Mouse (Mus musculus) spleen, adult 2 months (tissue): ENCODE data around the gene Pigg. TPM values are rescaled to one million over a fixed set of nuclear protein-coding genes. Genes with fewer than 3 reads are reported as not detected.
"Not testable (repeated sequence)": the region's sequence is repeated elsewhere in the genome, so short reads cannot be mapped to it uniquely, and the experiment has no call there.

Source experiments
- DNase-seq, 2 experiments: peaks; one replicate each; pipeline versions ENCODE4 v3.0.0 to v3.0.0-alpha.2; 2012 to 2021; ENCODE audit warnings: low spot score in 2 of 2, low read depth in 1 of 2
- H3K27ac ChIP-seq: fragments of 200-500 bp; 2 replicates; pipeline ENCODE4 v1.5.1; 2012; ENCODE audit warnings: low read length, inconsistent platforms; ENCODE audit not compliant: insufficient read depth
- H3K27me3 ChIP-seq: fragments of 200-500 bp; 2 replicates; pipeline ENCODE4 v1.6.1; 2012; ENCODE audit warnings: mild to moderate bottlenecking, moderate library complexity, low read length, inconsistent platforms; ENCODE audit not compliant: control insufficient read depth, insufficient read depth
- H3K36me3 ChIP-seq: fragments of 200-500 bp; 2 replicates; pipeline ENCODE4 v1.6.1; 2012; ENCODE audit warnings: mild to moderate bottlenecking, low read length, inconsistent platforms; ENCODE audit not compliant: control insufficient read depth, insufficient read depth
- H3K4me1 ChIP-seq: fragments of 200-500 bp; 2 replicates; pipeline ENCODE4 v1.6.1; 2011; ENCODE audit warnings: inconsistent platforms; ENCODE audit not compliant: control insufficient read depth, insufficient read depth, insufficient read length
- H3K4me3 ChIP-seq: fragments of 200-500 bp; 2 replicates; pipeline ENCODE4 v1.5.1; 2011; ENCODE audit warnings: mild to moderate bottlenecking, inconsistent platforms; ENCODE audit not compliant: insufficient read depth, insufficient read length; ENCODE audit errors: extremely low read depth
- CTCF ChIP-seq: fragments of 200-500 bp; IDR thresholded peaks from 2 replicates; pipeline ENCODE4 v1.5.1; 2011; ENCODE audit warnings: mild to moderate bottlenecking, inconsistent platforms; ENCODE audit not compliant: insufficient read depth, insufficient read length, insufficient replicate concordance; ENCODE audit errors: extremely low read depth
- POLR2A ChIP-seq: fragments of 200-500 bp; IDR thresholded peaks from 2 replicates; pipeline ENCODE4 v1.6.1; 2011; ENCODE audit warnings: low read depth, low read length, inconsistent platforms
- WGBS: fragments of 180-500 bp; shearing (Covaris S2); methylation state at CpG from one replicate; pipeline ENCODE4 v1.1.7; 2018; 5-methylcytosine and 5-hydroxymethylcytosine counted together
- polyA plus RNA-seq: library from polyadenylated mRNA; depleted of rRNA; stranded (reverse); fragments of >200 nt; gene quantifications from 2 replicates; pipeline ENCODE4 v1.2.3, GENCODE M21; 2012; rRNA removed

Gene Pigg
- 2.4 and 2.7 TPM in 2 replicates for polyA plus RNA-seq

- Histone ChIP-seq H3K36me3 (no peaks in the 10 kb centered on the region), H3K4me1 (no peaks in the 10 kb centered on the region; the same call in 1 of the 2 replicates), H3K27ac (peak within 1 kb of the TSS; percentile 89), H3K4me3 (peak within 1 kb of the TSS; percentile 97), H3K27me3 (no peaks in the 10 kb centered on the region)
- WGBS = under 1% methylated on average over 57 of the region's 57 CpGs
- peak; percentile 60 to 85 for DNase-seq
- peak; percentile 74; the same call in 1 of the 2 replicates for TF ChIP-seq POLR2A
- 0 out of 2 replicates have a peak, but pooled peaks have one; percentile 4 for TF ChIP-seq CTCF
Observed at GRCm38 (mm10) chr5:108312224-108313064, at the start of gene Pigg. Gene Pigg (plus strand): TSS chr5:108312609.

GRCm38 (mm10) chr5:108262722-108263121 lies 49.7 kb upstream of the Pigg start:
- Histone ChIP-seq H3K4me3 (no peak overlapping the region), H3K36me3 (no peaks in the 10 kb centered on the region), H3K27ac (no peak overlapping the region), H3K4me1 (no peaks in the 10 kb centered on the region), H3K27me3 (no peaks in the 10 kb centered on the region; the same call in 1 of the 2 replicates)
- 73% methylated on average over 4 of the region's 4 CpGs for WGBS
- TF ChIP-seq POLR2A (no peak), CTCF (no peak)
- DNase-seq = no peak

- not testable (repeated sequence) for H3K4me3 ChIP-seq, DNase-seq, H3K27ac ChIP-seq, H3K27me3 ChIP-seq, H3K36me3 ChIP-seq, H3K4me1 ChIP-seq
- WGBS = 81% methylated on average over 1 of the region's 1 CpGs
Observed at GRCm38 (mm10) chr5:108263785-108264184, 48.6 kb upstream of the Pigg start.

- no peaks in the 10 kb centered on the region for H3K27me3 ChIP-seq
- DNase-seq = no peak
- no peak for TF ChIP-seq POLR2A
- no peak overlapping the region for H3K27ac ChIP-seq
- H3K36me3 ChIP-seq = no peaks in the 10 kb centered on the region
- H3K4me3 ChIP-seq = no peak overlapping the region
- H3K4me1 ChIP-seq = peaks cover 2% of the 10 kb centered on the region; the same call in 1 of the 2 replicates
Observed at GRCm38 (mm10) chr5:108266990-108267389, 45.4 kb upstream of the Pigg start.

- Histone ChIP-seq H3K36me3 (no peaks in the 10 kb centered on the region; the same call in 1 of the 2 replicates), H3K27me3 (no peaks in the 10 kb centered on the region), H3K27ac (peak within 1 kb of the TSS; percentile 92), H3K4me1 (peaks cover 2% of the 10 kb centered on the region; the same call in 1 of the 2 replicates), H3K4me3 (peak within 1 kb of the TSS; percentile 94)
- WGBS = 7% methylated on average over 54 of the region's 55 CpGs
- TF ChIP-seq CTCF = no peak
- no peak; the same call in none of the 2 replicates for TF ChIP-seq POLR2A
- DNase-seq = peak; percentile 74 to 86
Observed at GRCm38 (mm10) chr5:108268127-108269062, 44.0 kb upstream of the Pigg start, which contains the start of gene Dr1. Gene Dr1 (plus strand): TSS chr5:108268897.

- under 1% methylated on average over 44 of the region's 44 CpGs for WGBS
- peak overlapping the region; percentile 94 for H3K4me3 ChIP-seq
- H3K4me1 ChIP-seq = peaks cover 2% of the 10 kb centered on the region; the same call in 1 of the 2 replicates
- no peak for TF ChIP-seq POLR2A
- no peak for TF ChIP-seq CTCF
- no peaks in the 10 kb centered on the region for H3K27me3 ChIP-seq
- peaks cover 2% of the 10 kb centered on the region for H3K36me3 ChIP-seq
- peak overlapping the region; percentile 88 for H3K27ac ChIP-seq
- no peak for DNase-seq
Observed at GRCm38 (mm10) chr5:108269063-108269810, 43.2 kb upstream of the Pigg start.
